Mouse (Mus musculus): Measurements from ENCODE around the gene Ptch2. TPM values are rescaled to one million over a fixed set of nuclear protein-coding genes. Genes with fewer than 3 reads are reported as not detected.

Ptch2 gene
- total and polyA plus RNA-seq, 3 experiments: 0.33 TPM; not detected in 2

- Histone ChIP-seq H3K4me3 (ENCODE audit: control insufficient read depth in 1 of 2, insufficient read depth in 1 of 2, low read depth in 2 of 2, low read length in 2 of 2) (no peak overlapping the region), H3K79me2 (ENCODE audit: control insufficient read depth, insufficient read depth, low read length, poor library complexity) (peaks cover 13% of the 10 kb centered on the region), H3K27ac (ENCODE audit: control insufficient read depth, low read depth, low read length) (peak overlapping the region; percentile 100), H3K4me1 (ENCODE audit: control insufficient read depth in 1 of 2, insufficient read depth in 2 of 2, low read length in 2 of 2) (peaks cover 5 to 36% of the 10 kb centered on the region in 2 experiments), H3K27me3 (ENCODE audit: control insufficient read depth in 1 of 2, insufficient read depth in 2 of 2, low read length in 2 of 2) (no peaks in the 10 kb centered on the region), H3K9ac (ENCODE audit: control insufficient read depth, low read depth, low read length, poor library complexity, severe bottlenecking) (no peak overlapping the region), H3K9me3 (replicated peaks; ENCODE audit: insufficient read depth, low read length) (no peaks in the 10 kb centered on the region), H3K36me3 (ENCODE audit: control insufficient read depth in 1 of 2, insufficient read depth in 2 of 2, low read length in 2 of 2) (peaks cover 0 to 34% of the 10 kb centered on the region in 2 experiments; a peak in 2 of 4 replicates)
- no peak for DNase-seq (ENCODE audit: low read depth, low spot score)
- TF ChIP-seq ZMIZ1 (IDR thresholded peaks at IDR 0.05; ENCODE audit: low read depth, low read length): no peak
- no peak for TF ChIP-seq GABPA (IDR thresholded peaks at IDR 0.05; ENCODE audit: low read depth, low read length)
- no peak for TF ChIP-seq UBTF (IDR thresholded peaks at IDR 0.05; ENCODE audit: borderline replicate concordance, insufficient read depth, low read depth, low read length)
- TF ChIP-seq RAD21 (IDR thresholded peaks at IDR 0.05; ENCODE audit: low read depth, low read length): no peak
- TF ChIP-seq CTCF (IDR thresholded peaks at IDR 0.05 in 2 of 3, conservative IDR thresholded peaks at IDR 0.05 in 1 of 3; ENCODE audit: control insufficient read depth in 1 of 3, insufficient read depth in 1 of 3, low read depth in 2 of 3, low read length in 3 of 3, poor library complexity in 1 of 3, severe bottlenecking in 1 of 3): no peak
- TF ChIP-seq ETS1 (IDR thresholded peaks at IDR 0.05; ENCODE audit: low read depth, low read length): no peak
- TF ChIP-seq MYB (IDR thresholded peaks at IDR 0.05; ENCODE audit: low read depth, low read length): no peak
Observed at GRCm38 (mm10) chr4:117123546-117124217, 27.8 kb downstream of the Ptch2 start.

DNA sequence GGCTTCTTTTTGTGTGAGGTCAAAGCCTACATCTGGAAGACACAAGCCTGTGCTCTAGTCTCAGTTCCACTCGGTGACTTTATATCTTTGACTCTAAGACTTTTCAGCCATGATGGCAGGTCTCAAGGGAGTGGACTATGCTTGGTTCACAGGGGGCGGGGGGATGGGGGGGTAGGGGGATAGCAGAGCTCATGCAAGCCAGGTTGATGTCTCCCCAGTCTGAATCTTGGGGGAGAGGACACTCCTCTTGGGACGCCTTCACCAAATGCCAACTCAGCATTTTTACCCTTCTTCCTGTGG is 28.3 kb downstream of the Ptch2 start:
- Histone ChIP-seq H3K36me3 (ENCODE audit: control insufficient read depth in 1 of 2, insufficient read depth in 2 of 2, low read length in 2 of 2) (peaks cover 0 to 34% of the 10 kb centered on the region in 2 experiments; a peak in 2 of 4 replicates), H3K4me3 (ENCODE audit: control insufficient read depth in 1 of 2, insufficient read depth in 1 of 2, low read depth in 2 of 2, low read length in 2 of 2) (peak overlapping the region; percentile 32 to 54), H3K27me3 (ENCODE audit: control insufficient read depth in 1 of 2, insufficient read depth in 2 of 2, low read length in 2 of 2) (no peaks in the 10 kb centered on the region), H3K79me2 (ENCODE audit: control insufficient read depth, insufficient read depth, low read length, poor library complexity) (peaks cover 13% of the 10 kb centered on the region), H3K4me1 (ENCODE audit: control insufficient read depth in 1 of 2, insufficient read depth in 2 of 2, low read length in 2 of 2) (peaks cover 5 to 36% of the 10 kb centered on the region in 2 experiments), H3K9ac (ENCODE audit: control insufficient read depth, low read depth, low read length, poor library complexity, severe bottlenecking) (peak overlapping the region; percentile 83), H3K9me3 (replicated peaks; ENCODE audit: insufficient read depth, low read length) (no peaks in the 10 kb centered on the region), H3K27ac (ENCODE audit: control insufficient read depth, low read depth, low read length) (peak overlapping the region; percentile 100)
- no peak for DNase-seq (ENCODE audit: low read depth, low spot score)
- TF ChIP-seq USF1 (IDR thresholded peaks at IDR 0.05; ENCODE audit: low read depth, low read length) (no peak), MAFK (IDR thresholded peaks at IDR 0.05; ENCODE audit: borderline replicate concordance, low read depth, low read length) (peak; percentile 98; the same call in 1 of the 2 replicates)

DNA sequence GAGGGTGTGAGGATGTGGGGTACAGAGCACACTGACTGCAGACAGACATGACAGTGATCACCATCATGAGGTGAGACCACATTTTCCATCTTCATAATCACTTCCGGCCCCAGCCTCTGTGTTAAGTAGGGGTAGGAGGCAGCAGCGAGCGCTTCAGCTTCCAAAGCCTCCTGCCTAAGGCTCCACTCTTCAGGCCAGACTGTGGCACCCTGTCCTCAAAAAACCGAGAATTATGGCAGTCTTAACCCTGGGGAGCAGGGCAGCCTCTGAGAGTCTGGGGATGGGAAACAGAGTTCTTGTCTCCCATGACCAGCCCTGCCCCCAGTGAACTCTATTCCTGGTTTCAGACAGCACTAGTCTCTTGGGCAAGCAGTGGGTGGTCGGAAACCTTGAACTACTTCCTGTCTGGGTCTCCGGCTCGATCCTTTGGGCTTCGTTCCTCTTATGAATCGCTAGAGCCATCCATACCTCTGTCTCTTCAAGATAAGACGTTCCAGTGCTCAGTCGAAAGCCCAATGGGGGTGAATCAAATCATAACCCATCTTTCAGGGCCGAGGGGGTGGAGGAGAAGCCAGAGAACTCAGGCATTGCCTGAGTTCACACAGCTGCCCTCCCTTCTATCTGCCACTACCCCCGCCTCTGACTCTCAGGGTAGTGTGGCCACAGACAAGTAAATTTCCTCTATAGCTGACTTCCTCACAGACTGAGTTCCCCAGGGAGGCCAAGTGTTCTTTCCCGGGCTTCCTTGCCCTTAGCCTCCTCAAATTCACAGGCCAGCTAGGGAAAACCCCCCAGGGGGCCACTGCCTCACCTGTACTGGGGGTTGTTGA is 28.9 kb downstream of the Ptch2 start:
- TF ChIP-seq TCF12 (IDR thresholded peaks at IDR 0.05; ENCODE audit: low read depth, low read length): peak; percentile 67
- TF ChIP-seq HCFC1 (IDR thresholded peaks at IDR 0.05; ENCODE audit: low read depth, low read length): peak; percentile 17; the same call in 1 of the 2 replicates
- TF ChIP-seq NELFE (IDR thresholded peaks at IDR 0.05; ENCODE audit: low read depth, low read length): peak; percentile 66
- TF ChIP-seq UBTF (IDR thresholded peaks at IDR 0.05; ENCODE audit: borderline replicate concordance, insufficient read depth, low read depth, low read length): no peak
- TF ChIP-seq GATA1 (IDR thresholded peaks at IDR 0.05; ENCODE audit: low read depth, low read length): peak; percentile 83
- TF ChIP-seq SMC3 (IDR thresholded peaks at IDR 0.05; ENCODE audit: low read depth, low read length): no peak
- peak; percentile 74; the same call in 1 of the 2 replicates for TF ChIP-seq SIN3A (IDR thresholded peaks at IDR 0.05; ENCODE audit: low read length)
- peak; percentile 61; the same call in 1 of the 2 replicates for TF ChIP-seq MAZ (IDR thresholded peaks at IDR 0.05; ENCODE audit: low read depth, low read length)
- peak; percentile 39 to 77; a peak in 3 of 4 replicates for TF ChIP-seq EP300 (IDR thresholded peaks at IDR 0.05; ENCODE audit: low read depth in 1 of 2, low read length in 2 of 2)
- TF ChIP-seq CHD2 (IDR thresholded peaks at IDR 0.05; ENCODE audit: low read length): no peak; the same call in 1 of the 2 replicates
- peak; percentile 92 for TF ChIP-seq TAL1 (IDR thresholded peaks at IDR 0.05; ENCODE audit: low read length)
- TF ChIP-seq POLR2A (IDR thresholded peaks at IDR 0.05; ENCODE audit: control insufficient read depth in 1 of 2, insufficient read depth in 1 of 2, low read depth in 1 of 2, low read length in 2 of 2, poor library complexity in 1 of 2): peak in 1 of 2 experiments; percentile 71; a peak in 2 of 4 replicates
- peak; percentile 56; the same call in 1 of the 2 replicates for TF ChIP-seq ELF1 (IDR thresholded peaks at IDR 0.05; ENCODE audit: low read depth, low read length)
- 0 out of 2 replicates have a peak, but pooled peaks have one; percentile 17 for TF ChIP-seq MYC (IDR thresholded peaks at IDR 0.05; ENCODE audit: low read depth, low read length)
- Histone ChIP-seq H3K9ac (ENCODE audit: control insufficient read depth, low read depth, low read length, poor library complexity, severe bottlenecking) (peak overlapping the region; percentile 83), H3K9me3 (replicated peaks; ENCODE audit: insufficient read depth, low read length) (no peaks in the 10 kb centered on the region), H3K79me2 (ENCODE audit: control insufficient read depth, insufficient read depth, low read length, poor library complexity) (peaks cover 11% of the 10 kb centered on the region; the same call in 1 of the 2 replicates), H3K36me3 (ENCODE audit: control insufficient read depth in 1 of 2, insufficient read depth in 2 of 2, low read length in 2 of 2) (peaks cover 0 to 31% of the 10 kb centered on the region in 2 experiments; a peak in 2 of 4 replicates), H3K4me1 (ENCODE audit: control insufficient read depth in 1 of 2, insufficient read depth in 2 of 2, low read length in 2 of 2) (peaks cover 5 to 36% of the 10 kb centered on the region in 2 experiments), H3K27me3 (ENCODE audit: control insufficient read depth in 1 of 2, insufficient read depth in 2 of 2, low read length in 2 of 2) (no peaks in the 10 kb centered on the region), H3K4me3 (ENCODE audit: control insufficient read depth in 1 of 2, insufficient read depth in 1 of 2, low read depth in 2 of 2, low read length in 2 of 2) (peak overlapping the region; percentile 32 to 54), H3K27ac (ENCODE audit: control insufficient read depth, low read depth, low read length) (peak overlapping the region; percentile 100)
- peak; percentile 96 for DNase-seq (ENCODE audit: low read depth, low spot score)

All from MEL (cell line).